Mouse (Mus musculus): ENCODE results near the gene Shroom1. TPM values are rescaled to one million over a fixed set of nuclear protein-coding genes. Genes with fewer than 3 reads are reported as not detected.
A peak's percentile ranks its signal among the peaks of the same experiment; 100 is the strongest.

Shroom1 gene
- total RNA-seq, 2 experiments from 2014 or later = 4.0 to 4.5 TPM

DNA sequence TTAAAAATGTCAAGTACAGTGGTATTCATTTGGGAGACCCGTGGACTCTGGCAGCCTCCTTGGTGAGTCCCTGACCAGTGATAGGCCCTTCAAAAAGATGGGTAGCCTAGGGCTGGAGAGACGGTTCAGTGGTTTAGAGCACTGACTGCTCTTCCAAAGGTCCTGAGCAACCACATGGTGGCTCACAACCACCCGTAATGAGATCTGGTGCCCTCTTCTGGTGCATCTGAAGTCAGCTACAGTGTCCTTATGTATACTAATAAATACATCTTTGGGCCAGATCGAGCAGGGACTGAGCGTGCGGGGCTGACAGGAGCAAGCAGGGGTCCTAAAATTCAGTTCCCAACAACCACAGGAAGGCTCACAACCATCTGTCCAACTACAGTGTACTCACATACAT is 13.1 kb upstream of the Shroom1 start:
- intact Hi-C loops (cut with DNase I) = no loop called here
- peak in 1 of 2 experiments; percentile 35 for DNase-seq (ENCODE audit: low spot score in 2 of 2)

DNA sequence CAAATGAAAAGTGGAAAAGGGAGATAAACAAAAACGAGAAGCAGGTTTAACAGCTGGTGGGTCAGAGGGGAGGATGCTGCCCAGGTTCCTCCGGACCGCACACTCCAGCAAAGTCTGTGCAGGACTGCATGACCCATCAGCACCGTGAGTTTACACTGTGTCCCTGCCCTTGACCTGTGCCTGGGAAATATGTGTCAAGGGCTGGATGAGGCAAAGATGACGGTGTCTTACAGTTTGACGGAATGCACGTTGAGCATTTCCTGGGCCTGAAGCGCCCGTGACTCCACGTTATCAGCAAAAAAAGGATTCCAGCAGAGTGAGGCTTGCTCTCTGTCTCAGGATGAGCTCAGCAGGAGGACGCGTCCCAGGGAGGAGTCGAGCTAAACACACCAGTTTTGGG is 11.4 kb upstream of the Shroom1 start:
- no peak for DNase-seq (ENCODE audit: low spot score in 2 of 2)

DNA sequence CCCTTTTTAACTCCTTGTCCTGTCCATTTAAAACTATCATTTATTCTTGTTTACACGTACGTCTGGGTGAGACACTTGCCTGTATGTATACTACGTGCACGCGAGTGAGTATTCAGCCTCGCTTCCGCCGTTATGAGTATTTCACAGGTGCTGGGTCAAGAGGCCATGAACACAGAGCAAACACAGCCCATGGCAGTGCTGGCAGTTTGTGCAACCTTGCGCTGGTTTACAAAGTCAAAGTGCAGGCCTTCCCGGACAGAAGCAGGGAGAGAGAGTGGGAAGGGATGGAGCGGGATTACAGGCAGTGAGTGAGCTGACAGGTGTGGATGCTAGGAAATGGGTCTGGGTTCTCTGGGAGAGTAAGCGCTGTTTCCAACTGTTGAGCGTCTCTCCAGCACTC is 10.8 kb upstream of the Shroom1 start:
- no peak for DNase-seq (ENCODE audit: low spot score in 2 of 2)
- intact Hi-C loops (cut with DNase I) = no loop called here

More for the DNA sequence above, 11.4 kb upstream of the Shroom1 start:
- intact Hi-C loops (cut with DNase I) = no loop called here

DNA sequence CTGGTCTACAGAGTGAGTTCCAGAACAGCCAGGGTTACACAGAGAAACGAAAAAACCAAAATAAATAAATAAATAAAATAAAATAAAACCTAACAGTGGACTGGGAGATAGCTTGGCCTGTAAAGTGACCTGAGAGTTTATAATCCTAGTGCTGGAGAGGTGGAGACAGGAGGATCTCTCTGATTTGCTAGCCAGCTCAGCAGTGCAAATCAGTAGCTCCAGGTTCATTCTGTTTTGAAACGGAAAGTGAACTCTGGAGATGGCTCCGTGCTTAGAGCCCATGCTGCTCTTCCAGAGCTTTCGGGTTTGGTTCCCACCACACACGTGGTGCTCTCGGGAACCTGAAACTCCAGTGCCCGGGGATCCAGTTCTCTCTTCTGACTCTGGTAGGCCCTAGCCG is 9.0 kb upstream of the Shroom1 start:
- DNase-seq (ENCODE audit: low spot score in 2 of 2) = no peak

DNA sequence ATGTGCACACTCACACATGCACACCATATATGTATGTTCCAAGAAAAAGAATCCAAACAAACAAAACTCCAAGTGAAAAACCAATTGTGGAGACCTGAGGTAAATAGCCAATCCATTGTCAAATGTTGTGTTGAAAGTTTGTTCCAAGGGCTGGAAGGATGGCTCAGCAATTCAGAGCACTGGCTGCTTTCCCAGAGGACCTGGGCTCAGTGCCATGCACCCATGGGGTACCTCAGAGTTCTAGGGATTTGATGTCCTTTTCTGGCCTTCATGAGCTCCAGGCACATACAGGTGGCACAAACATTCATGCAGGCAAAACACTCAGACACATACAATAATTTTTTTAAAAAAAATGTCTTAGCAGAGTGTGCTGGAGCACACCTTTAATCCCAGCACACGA is 8.5 kb upstream of the Shroom1 start:
- intact Hi-C loops (cut with DNase I) = no loop called here
- DNase-seq (ENCODE audit: low spot score in 2 of 2) = no peak

More for the DNA sequence above, 9.0 kb upstream of the Shroom1 start:
- intact Hi-C loops (cut with DNase I) = no loop called here

DNA sequence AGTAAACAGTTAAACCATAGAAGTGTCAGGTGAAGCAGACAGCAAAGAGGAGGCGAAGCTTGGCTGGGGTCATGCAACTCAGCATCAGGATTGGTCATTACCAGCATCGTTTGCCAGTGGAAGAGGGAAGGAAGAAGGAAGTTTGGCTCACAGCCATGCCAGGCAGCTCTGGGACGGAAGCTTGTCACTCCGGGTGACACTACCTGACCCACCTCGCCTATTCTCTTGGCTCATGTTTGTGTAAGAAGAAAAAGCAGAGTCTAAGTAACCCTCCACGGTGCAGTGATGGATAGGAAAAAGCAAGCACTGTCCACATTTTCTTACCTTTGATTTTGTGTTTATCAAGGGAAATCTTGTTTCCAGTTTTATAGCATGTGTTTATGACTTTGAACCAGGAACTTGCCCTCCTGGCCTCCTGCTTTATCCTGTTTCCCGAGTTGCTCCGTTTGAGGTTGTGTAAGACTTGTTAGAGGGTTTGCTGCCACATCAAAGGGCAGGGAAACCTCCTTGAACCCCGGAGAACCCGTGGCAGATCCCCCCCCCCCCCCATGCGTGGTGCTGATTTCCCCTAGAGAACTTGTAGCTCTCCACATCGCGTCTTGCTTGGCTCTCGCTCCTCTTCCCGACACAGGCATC is 6.8 kb upstream of the Shroom1 start:
- DNase-seq (ENCODE audit: low spot score in 2 of 2) = no peak
- intact Hi-C loops (cut with DNase I) = no loop called here

DNA sequence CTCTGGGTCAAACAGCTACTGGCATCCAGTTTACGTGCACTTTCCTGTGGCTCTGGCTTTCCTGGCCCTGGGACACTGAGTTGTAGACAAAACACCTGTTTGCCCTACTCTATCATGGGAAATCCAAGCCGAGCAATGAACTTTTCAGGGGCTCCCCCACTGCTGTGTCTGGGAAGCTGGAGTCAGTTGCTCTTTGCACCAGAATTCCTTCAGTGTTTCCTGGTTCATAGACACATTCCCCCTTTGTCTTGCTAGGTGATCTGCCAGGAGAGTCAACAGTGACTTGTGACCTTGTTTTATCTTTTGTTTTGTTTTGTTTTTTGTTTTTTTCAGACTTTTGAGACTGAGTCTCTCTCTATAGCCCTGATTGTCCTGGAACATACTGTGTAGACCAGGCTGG is 5.6 kb upstream of the Shroom1 start:
- DNase-seq (ENCODE audit: low spot score in 2 of 2) = no peak
- intact Hi-C loops (cut with DNase I) = no loop called here

DNA sequence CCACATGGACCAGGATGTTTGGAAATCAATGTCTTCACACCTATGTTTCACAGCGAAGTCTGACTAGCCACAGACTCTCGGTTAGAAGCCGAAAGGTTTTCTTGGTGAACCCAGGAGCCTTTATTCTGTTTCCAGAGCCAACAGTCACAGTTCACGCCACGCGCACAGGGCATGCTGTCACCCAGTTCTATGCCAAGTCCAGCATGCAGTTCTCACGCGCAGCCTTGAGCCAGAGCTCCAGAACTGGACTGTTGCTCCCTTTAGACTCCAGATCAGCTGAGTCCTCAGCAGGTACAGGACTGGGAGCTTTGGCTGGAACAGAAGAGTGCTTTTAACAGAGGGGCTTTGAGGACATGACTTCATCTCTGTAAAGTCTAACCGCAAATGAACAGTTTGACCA is 4.6 kb upstream of the Shroom1 start:
- intact Hi-C loops (cut with DNase I) = no loop called here
- DNase-seq (ENCODE audit: low spot score in 2 of 2) = no peak

DNA sequence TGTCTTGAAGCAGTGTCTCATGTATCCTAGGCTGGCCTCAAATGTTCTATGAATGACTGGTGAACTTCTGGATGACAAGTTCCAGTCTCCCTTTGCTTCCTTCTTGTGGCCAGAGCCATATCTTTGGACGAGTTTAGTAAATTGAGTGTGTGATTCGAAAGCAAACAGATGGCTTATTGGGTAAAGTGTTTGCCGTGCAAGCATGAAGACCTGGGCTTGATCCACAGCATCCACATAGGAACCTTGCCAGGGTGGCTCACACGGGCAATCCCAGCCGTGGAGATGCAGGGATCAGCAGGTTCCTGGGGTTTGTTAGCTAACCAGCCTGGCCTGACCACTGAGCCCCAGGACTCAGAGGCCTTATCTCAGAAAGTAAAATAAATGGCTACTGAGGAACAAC is 4.0 kb upstream of the Shroom1 start:
- intact Hi-C loops (cut with DNase I) = no loop called here
- DNase-seq (ENCODE audit: low spot score in 2 of 2) = no peak

DNA sequence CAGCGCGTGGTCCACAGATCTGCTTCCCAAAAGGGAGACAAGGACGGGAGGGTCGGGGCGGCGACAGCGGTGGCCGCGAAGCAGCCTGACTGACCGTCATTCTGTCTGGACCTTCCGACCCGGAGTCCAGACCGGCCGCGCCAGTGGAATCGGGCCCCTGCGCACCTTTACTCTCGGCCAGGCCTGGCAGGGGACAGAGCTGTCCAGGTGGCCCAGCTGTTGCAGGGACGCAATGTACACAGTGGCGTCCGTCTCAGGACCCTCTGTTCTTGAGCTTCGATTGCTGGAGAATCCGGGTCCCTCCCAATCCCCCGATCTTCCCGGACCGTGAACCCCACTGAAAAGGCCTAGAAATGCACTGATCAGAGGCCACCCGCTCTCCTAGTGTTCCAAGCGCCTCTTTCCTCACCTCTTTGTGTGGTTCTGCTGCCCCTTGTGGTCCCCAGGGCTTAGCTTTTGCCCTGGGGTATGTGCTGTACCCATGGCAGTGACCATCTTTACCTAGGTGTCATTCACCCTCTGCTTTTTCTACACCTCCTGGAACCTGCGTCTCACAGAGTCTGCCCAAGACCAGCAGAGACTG is 458 bp downstream of the Shroom1 start:
- intact Hi-C loops (cut with DNase I) = no loop called here
- no peak for DNase-seq (ENCODE audit: low spot score in 2 of 2)

DNA sequence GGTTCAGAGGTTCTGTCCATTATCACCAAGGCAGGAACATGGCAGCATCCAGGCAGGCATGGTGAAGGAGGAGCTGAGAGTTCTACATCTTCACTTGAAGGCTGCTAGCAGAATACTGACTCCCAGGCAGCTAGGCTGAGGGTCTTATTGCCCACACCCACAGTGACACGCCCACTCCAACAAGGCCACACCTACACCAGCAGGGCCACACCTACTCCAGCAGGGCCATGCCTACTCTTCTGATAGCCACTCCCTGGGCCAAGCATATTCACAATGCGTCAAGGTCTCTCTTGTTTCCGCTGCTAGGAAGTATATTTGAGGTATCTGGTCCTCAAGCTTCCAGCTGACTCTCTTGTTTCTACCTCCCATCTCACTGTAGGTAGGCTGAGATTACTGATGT is 2.0 kb downstream of the Shroom1 start:
- intact Hi-C loops (cut with DNase I) = no loop called here
- DNase-seq (ENCODE audit: low spot score in 2 of 2) = no peak

DNA sequence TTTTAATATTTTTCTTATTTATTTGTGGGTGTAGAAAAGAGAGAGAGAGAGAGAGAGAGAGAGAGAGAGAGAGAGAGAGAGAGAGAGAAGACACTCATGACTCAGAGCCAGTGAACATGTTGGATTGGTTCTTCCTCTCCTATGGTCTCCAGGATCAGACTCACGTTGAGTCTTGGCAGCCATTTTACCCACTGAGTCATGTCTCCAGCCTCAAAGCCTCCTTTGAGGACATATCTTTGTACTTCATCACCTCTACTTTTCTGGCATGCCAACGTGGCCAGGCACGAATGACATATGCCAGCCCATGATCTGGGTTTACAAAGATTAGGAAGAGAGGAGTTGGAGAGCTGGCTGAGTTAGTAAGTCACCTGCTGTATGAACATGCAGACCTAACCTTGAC is 3.2 kb downstream of the Shroom1 start:
- DNase-seq (ENCODE audit: low spot score in 2 of 2) = no peak
- intact Hi-C loops (cut with DNase I) = loop anchor here (10.0 kb wide), 1 partner anchor 395 kb away; the partner anchor contains the start of gene Gm12216

DNA sequence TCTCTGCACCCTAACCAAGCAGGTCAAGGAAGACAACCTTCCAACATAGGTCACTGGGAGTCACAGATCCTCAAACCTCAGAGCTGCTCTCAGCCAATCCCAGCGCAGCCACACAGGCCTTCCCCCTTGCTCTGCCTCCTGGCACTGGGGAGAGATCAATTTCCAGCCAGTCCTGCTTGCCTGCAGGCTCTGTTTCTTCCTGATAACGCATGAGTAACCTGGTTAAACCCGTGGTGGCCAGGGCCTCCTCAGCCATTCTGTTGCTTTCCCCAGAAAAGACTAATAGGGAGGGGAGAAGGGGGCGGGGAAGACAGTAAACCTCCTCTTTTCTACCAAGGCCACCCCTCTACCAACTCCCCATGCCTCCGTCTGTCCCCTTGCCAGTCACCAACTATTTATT is 4.7 kb downstream of the Shroom1 start:
- DNase-seq (ENCODE audit: low spot score in 2 of 2) = no peak
- intact Hi-C loops (cut with DNase I) = loop anchor here (10.0 kb wide), 1 partner anchor 393 kb away; the partner anchor contains the start of gene Gm12216

DNA sequence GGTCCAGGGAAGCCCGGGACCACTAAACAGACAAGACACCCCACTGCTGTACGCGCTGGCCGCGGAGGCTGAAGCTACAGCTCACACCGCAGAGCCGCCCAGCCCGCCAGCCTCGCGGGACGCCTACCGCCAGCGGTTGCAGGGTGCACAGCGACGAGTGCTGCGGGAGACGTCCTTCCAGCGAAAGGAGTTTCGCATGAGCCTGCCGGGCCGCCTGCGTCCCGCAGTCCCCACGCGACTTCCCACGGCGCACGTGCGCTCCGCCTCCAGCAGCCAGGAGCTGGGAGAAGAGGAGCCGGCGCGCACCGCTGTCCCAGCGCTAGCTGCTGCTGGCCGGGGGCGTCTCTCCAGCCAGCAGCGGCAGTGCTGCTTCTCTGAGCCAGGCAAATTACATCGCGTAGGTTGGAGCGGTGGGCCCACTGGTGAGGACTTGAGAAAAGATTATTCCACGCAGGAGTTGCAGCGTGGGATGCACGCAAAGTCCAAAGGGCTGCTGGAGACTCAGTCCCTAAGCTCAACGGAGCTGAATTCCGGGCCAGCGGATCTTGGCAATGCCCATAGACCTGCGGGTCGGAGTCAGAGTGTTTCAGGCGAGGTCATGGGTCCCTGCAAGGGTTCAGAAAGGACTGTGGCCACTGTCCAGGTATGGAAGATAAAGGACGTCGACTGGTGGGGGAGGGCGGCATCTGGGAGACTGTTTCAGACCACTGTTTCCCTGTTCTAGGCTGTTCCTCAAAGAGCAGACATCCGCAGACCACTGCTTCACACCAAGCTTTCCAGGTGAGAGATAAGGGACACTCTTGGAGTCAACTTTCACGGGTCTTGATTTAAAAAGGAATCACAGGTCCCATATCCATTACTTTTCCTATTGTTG is 6.8 kb downstream of the Shroom1 start:
- peak; percentile 65 to 78 for DNase-seq (ENCODE audit: low spot score in 2 of 2)

DNA sequence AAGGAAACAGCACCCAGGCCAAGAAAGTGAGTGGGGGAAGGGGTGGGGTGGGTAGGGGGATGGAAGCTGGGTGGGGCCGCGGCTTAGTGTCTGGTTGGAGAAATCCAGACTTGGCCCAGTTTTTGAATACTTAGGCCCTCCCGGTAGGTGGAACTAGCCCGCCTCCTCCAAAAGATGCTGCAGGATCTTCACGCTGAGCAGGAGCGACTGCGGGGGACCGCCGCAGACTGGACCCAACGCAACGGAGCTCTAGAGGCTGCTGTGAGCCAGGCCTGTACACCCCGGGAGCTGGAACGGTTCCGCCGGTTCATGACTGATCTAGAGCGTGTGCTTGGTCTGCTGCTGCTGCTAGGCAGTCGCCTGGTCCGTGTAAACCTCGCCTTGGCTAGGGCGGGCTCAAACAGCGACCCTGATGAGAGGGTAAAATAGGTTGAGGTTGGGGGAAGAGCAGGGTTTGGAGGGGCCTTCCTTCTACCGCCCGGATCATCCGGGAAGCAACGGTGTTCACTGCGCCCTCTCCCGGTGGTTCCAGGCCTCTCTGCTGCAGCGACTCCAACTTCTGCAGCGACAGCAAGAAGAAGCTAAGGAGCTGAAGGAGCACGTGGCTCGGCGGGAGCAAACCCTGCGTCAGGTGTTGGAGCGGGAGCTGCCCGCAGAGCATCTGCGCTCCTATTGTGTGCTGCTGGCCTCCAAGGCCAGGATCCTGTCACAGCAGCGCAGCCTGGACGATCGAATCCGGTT is 9.4 kb downstream of the Shroom1 start:
- DNase-seq (ENCODE audit: low spot score in 2 of 2) = peak; percentile 82 to 92
- intact Hi-C loops (cut with DNase I) = loop anchor here (10.0 kb wide), 1 partner anchor 388 kb away; the partner anchor contains the start of gene Gm12216

More for the DNA sequence above, 6.8 kb downstream of the Shroom1 start:
- intact Hi-C loops (cut with DNase I) = loop anchor here (10.0 kb wide), 1 partner anchor 391 kb away; the partner anchor contains the start of gene Gm12216

DNA sequence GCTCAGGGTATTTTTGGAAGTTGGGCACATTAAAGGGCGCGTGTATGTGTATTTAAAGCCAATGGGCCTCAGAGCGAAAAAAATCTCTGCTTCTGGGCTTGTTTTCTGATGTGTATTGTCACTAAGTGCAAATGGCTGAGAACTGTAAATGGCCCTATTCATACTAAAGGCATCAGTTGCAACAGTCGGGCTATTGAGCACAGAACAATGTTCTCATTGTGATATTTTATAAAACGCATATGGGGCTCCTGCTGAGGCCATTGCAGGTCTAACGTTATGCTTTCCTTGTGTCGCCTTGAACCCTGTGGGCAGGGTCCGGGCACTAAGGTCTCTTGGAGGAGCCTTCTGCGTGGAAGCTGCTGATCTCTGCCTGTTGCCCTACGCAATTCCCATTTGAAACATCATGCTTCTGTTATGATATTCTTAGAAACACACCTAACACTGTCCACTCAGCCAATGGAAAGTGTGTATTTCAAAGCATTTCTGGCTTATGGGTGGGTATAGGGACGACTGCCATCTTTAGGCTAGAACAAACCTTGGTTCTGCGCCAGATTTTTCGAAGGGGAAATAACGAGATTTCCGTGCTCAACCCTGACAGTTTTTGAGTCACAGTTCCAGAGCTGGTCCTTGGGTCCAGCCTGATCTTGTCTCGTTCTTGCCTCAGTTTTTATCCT is 12.4 kb downstream of the Shroom1 start:
- DNase-seq (ENCODE audit: low spot score in 2 of 2) = no peak
- intact Hi-C loops (cut with DNase I) = loop anchor here (10.0 kb wide), 1 partner anchor 385 kb away; the partner anchor contains the start of gene Gm12216

DNA sequence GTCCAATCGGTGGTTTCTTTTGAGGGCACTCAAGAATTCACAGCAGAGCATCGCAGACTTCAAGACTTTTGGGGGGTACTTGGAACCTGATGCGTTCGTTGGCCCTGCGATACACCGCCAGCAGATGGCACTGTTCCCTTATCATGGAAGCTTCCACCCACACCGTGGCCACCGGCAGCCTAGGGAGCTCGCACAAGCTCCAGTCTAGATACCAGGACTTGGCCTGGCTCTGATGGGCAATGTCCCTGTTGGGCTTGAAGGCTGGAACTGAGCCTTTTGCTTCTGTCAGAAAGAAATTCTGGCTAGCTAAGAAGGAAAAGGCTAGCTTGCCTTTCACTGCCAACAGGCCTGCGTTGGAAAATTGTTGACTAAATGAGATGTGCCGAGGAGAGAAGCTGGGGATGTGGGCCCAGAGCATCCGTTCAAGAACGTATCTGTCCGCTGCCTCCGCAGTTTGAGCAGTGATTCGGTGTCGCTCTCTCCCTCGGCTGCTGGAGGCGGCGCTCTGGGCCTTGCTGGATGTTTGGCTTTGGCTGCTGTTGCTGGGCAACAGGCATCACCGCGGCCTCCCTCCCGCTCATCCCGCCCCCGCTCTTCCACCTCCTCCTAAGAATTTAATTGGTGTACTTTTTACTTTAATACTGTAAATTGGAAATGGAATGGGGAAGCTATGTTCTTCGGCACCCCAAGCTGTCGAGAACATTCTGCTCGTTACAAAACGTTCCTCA is 13.1 kb downstream of the Shroom1 start, which contains the start of gene Gm9837:
TSS of gene Gm9837 (minus strand) at position 512 of the 728 bp plus-strand sequence.
- peak; percentile 95 to 96 for DNase-seq (ENCODE audit: low spot score in 2 of 2)
- intact Hi-C loops (cut with DNase I) = loop anchor here (1.0 to 10.0 kb wide), 6 partner anchors 32 to 385 kb away; partner anchors contain the start of gene Gm12216

DNA sequence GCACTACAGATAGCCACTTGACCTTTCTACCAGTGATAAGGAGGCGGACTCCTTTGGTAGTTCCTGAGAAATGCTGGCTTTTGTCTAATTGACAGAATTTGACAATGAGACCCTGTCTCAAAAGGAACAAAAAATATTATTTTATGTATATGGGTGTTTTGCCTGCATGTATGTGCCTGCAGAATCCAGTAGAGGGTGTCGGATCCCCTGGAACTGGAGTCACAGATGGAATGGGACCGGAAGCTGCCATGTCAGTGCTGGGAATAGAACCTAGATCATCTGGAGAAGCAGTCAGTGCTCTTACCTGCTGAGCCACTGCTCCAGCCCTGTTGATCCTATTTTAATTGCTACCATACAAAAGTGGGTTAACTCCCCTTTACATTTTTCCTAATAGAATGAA is 15.7 kb downstream of the Shroom1 start:
- no peak for DNase-seq (ENCODE audit: low spot score in 2 of 2)
- intact Hi-C loops (cut with DNase I) = loop anchor here (5.0 kb wide), 2 partner anchors 110 to 155 kb away; no protein-coding TSS in a partner anchor
